Mouse (Mus musculus) T-helper 1 cell (primary cell): ENCODE measurements around the gene Hsd11b1.

Experiments
- in situ Hi-C: fragments of 300-600 bp; cut with MboI, MseI; formaldehyde crosslinking; loops from one replicate; pipeline ENCODE4 v1.15.1; 2025; ENCODE audit warnings: high pct_unique_total_duplicates

Hsd11b1 gene

DNA sequence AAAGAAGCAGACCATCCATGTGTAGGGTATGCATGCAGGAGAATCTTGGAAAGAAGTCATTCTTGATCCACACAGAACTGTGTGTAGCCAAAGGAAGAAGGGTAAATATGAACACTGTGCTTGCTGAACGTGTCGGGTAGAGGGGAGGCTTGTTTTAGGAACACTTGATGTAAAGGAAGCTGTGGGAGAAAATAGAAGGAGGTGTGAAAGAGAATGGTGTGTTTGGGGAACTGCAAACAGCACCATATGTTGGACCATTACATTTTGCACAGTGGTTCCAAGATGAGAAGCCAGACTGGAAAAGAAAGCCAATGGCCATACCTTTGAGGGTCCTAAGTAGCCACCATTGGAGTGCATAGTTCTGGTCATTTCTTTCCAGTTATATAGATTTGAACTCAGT is 13.8 kb downstream of the Hsd11b1 start:
- in situ Hi-C loops: no loop called here

DNA sequence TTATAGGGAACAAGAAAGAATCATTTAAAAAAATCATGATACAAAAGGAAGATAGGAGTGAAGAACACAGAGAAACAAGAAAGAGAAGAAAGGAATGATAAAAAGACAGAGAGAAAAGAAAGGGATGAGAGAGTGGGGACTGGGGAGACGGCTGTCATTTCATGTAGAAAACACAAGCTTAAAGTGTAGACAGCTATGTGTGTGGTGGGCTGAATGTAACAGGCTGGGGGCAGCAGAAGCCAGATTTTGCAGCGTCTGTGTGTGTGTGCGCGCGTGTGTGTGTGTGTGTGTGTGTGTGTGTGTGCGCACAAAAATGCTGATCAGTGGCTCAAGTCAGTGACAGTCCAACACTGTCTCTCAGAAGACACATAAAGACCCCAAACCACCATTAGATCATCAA is 19.6 kb downstream of the Hsd11b1 start:
- in situ Hi-C loops: no loop called here

DNA sequence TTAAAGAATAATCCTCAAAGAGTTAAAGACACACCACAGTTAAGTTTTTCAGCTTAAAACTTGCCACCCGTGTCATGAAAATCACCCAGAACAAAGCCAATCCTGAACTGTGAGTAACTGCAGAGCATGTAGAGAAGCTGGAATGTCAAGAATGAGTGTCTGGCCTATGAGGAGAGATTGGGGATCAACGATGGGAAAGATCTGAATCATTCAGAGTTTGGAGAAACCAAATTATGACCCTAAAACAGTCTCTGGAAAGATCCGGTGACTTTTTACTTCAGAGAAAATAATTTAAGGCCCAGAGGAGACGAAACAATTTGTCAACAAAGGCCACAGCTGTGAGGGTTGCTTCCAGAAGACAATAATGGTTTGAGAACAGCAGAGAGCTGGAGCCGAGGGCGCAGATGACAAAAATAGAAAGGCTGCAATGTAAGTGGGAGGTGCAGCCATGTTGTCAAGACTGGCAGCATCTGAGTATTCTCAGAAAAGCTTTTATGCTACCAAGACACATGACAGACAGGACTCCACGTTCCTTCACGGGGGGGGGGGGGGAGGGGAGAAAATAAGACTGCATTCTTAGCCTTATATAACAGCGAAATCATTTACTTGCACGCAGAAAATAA is 20.2 kb downstream of the Hsd11b1 start:
- in situ Hi-C loops: no loop called here

GRCm38 (mm10) chr1:193242863-193243262 is 21.0 kb downstream of the Hsd11b1 start:
- in situ Hi-C loops: no loop called here

GRCm38 (mm10) chr1:193242238-193242637 is 21.6 kb downstream of the Hsd11b1 start:
- in situ Hi-C loops: no loop called here

- in situ Hi-C loops: no loop called here
These were observed 22.4 kb downstream of the Hsd11b1 start for GRCm38 (mm10) chr1:193241436-193241835.

DNA sequence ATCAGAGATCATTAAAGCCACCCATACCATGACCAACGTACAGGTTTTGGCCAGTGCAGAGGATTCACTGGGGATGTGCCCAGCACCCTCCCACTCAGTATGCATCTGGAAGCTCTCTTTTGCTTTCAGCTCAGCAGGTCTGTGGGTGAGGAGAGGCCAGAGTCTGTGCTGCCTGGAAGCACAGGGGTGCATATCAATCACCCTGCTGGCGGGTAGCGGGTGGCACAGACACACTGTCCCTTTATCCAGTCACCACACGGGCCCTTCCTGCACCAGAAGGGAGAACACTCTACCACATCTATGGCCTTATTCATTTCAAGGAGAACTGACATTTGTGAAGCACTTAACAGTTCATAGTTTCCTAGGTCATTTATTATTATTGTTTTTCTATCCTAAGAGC is 25.4 kb downstream of the Hsd11b1 start:
- in situ Hi-C loops: no loop called here

GRCm38 (mm10) chr1:193234930-193235329 is 28.9 kb downstream of the Hsd11b1 start:
- in situ Hi-C loops: no loop called here

DNA sequence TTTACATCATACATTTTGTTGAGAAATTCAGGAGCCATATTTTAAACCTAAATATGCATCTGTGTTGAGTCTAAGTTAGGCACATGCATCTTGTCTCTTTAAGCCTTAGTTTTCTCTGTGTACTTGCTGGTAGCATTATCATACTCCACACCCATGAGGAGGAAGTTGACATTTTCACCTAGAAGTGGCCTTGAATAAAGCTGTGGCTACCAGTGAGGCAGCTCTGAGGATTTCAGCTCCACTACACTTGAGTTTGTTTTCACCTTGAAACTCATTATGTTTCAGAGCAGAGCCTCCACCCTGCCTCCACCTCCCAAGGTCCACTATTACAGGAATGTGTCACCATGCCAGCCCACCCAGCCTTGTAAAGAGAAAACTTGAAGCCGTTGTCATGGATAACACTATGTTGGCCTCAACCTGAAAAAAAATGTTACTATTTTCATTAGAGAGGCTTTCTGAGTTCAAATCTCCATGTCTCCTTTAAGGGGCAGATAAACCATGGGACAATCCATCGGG is 29.7 kb downstream of the Hsd11b1 start:
- in situ Hi-C loops: no loop called here

GRCm38 (mm10) chr1:193232732-193233131 is 31.1 kb downstream of the Hsd11b1 start:
- in situ Hi-C loops: no loop called here

GRCm38 (mm10) chr1:193230935-193231334 is 32.9 kb downstream of the Hsd11b1 start:
- in situ Hi-C loops: no loop called here

GRCm38 (mm10) chr1:193230531-193230930 is 33.3 kb downstream of the Hsd11b1 start:
- in situ Hi-C loops: no loop called here

DNA sequence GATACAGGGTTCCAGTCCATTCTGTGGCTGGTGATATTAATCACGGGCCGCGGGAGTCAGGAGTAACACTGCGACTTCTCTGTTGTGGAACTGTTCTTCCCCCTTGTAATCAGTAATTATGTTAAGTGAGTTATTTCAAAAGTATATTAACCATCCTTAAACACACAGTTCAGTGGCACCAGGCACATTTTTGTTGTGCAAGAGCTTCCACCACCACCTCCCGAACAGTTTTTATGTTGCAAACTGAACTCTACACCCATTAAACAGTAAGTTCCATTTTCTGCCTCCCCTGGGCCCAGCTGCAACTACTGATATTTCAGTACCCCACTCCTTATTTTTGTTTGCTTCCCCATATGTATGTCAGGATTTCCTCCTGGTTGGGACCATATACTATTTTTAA is 34.3 kb downstream of the Hsd11b1 start:
- in situ Hi-C loops: no loop called here

DNA sequence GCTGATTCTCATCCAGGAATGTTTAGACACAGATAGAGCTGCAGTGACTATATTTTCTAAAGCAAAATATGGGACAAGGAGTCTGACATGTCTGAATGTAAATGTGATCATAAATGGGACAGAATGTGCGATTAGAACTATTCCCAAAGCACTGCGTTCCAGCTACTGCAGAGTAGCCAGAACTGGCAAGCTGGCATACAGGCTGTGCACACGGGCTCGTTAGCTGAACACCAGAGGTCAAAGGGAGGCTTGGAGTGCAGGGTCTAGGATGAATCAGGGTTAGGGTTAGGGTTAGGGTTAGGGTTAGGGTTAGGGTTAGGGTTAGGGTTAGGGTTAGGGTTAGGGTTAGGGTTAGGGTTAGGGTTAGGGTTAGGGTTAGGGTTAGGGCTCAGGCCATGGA is 36.3 kb downstream of the Hsd11b1 start:
- in situ Hi-C loops: no loop called here

GRCm38 (mm10) chr1:193226724-193227522 is 37.0 kb downstream of the Hsd11b1 start:
- in situ Hi-C loops: no loop called here

- in situ Hi-C loops: no loop called here
These were observed 37.8 kb downstream of the Hsd11b1 start for GRCm38 (mm10) chr1:193226114-193226513.

- in situ Hi-C loops: no loop called here
These were observed 38.3 kb downstream of the Hsd11b1 start for GRCm38 (mm10) chr1:193225531-193225930.

DNA sequence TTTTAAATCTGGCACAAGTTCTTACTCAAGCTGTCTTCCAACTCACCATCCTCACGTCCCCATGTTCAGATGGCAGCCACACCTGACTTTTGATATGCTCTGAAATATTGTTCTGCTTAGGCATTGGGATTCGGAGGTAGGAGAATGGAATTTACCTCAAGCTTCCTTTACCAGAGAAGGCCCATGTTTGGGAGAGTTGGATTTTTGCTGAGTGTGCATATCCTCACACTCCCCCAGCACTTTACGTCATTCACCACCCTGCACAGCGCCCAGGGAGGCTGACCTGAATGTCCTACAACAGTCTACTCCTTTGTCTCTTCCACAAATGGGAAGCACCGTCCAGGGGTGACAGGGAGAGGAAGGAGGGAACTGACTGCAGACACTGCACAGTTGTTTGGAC is 43.5 kb downstream of the Hsd11b1 start:
- in situ Hi-C loops: no loop called here

DNA sequence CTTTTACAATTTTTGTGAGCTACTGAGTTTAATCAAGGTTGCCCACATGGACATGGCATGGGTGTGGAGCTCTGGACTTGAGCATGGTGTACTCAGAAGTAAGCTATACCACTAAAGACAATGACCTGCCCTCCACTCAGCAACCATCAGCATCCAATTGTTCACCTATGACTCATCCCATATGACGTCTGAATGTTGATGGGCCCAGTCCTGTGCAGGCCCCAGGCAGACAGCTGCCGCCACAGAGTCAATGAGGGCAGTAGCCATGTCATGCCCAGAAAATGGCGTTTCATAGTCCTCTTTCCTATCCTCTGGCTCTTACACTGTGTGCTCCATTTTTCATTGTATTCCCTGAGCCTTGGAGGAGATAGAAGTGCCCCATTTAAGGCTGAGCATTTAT is 47.9 kb downstream of the Hsd11b1 start:
- in situ Hi-C loops: no loop called here

DNA sequence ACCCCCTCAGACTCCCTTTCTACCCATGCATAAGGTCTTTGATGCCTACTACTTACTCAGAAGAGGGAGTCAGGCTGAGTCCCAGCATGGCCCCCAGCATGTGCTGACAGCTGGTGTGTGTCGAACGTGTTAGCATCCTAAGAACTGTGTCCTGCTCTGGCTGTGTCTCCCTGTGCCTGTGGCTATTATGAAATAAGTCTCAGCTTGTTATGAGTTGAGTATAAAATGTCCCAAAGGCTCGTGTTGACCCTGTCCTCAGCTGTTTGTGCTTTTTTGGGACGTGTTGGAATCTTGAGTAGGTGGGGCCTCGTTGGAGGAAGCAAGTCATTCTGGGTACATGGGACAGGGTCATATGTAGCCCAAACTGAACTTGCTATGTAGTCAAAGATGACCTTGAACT is 49.8 kb downstream of the Hsd11b1 start:
- in situ Hi-C loops: no loop called here

DNA sequence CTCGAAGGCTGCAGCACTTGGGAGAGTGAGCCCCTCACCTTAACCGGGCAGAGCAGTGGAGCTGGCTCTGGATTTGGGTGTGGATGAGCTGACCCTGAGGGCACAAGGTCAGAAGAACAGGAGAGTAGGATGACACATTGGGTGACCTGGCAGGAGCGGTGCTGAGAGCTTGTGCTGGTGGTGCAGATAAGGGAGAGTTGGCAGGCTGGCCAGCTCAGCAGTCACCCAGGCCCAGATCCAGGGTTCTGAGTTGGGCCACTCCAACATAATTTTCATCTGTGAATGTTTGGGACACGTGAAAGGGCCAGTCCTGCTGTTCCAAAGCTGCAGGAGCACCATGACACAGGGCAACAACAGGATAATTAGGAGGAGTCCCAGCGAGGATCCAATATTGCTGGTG is 52.5 kb downstream of the Hsd11b1 start:
- in situ Hi-C loops: no loop called here

GRCm38 (mm10) chr1:193208178-193208577 is 55.7 kb downstream of the Hsd11b1 start:
- in situ Hi-C loops: loop anchor here (5.0 kb wide), 1 partner anchor 169 kb away; no protein-coding TSS in a partner anchor

DNA sequence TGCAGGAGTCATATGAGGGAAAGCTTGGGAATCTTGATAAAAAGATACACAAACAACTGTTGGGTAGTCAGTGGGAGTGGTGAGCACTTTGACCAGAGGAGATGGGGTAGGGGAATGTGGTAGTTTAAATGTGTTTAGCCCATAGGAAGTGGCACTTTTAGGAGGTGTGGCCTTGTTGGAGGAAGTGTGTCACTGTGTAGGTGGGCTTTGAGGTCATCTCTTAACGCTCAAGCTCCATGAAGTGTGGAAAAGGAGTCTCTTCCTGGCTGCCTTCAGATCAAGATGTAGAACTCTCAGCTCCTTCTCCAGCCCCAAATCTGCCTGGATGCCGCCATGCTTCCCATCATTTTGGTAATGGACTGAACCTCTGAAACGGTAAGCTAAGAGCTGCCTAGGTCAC is 56.4 kb downstream of the Hsd11b1 start, which contains the start of gene Lamb3:
Gene Lamb3, plus strand, starts transcription at position 197 of the 400 bp plus-strand sequence.
- in situ Hi-C loops: loop anchor here (5.0 kb wide), 1 partner anchor 170 kb away; no protein-coding TSS in a partner anchor
